Mouse (Mus musculus) erythroid progenitor cell, adult 5-6 weeks (primary cell): Measurements from ENCODE around the gene Dbh. TPM values are rescaled to one million over a fixed set of nuclear protein-coding genes. Genes with fewer than 3 reads are reported as not detected.

Experiments
- ATAC-seq: replicated peaks from 2 replicates; pipeline ENCODE4 v1.8.0; 2016; ENCODE audit warnings: moderate number of reproducible peaks, mild to moderate bottlenecking, moderate TSS enrichment, inconsistent platforms; ENCODE audit not compliant: poor library complexity, low FRiP score, severe bottlenecking
- total RNA-seq, 2 experiments: library from RNA; stranded (forward) in 1 of 2; stranded (reverse) in 1 of 2; fragments of 150-400 nt in 1 of 2; fragments of 186-747, 209-891 nt in 1 of 2; gene quantifications; 2 replicates each; pipeline versions ENCODE4 v1.2.3 to v1.2.4; 2015 to 2017; ENCODE audit warnings: low replicate concordance in 2 of 2

Dbh gene
- total RNA-seq, 2 experiments from 2014 or later = not detected

DNA sequence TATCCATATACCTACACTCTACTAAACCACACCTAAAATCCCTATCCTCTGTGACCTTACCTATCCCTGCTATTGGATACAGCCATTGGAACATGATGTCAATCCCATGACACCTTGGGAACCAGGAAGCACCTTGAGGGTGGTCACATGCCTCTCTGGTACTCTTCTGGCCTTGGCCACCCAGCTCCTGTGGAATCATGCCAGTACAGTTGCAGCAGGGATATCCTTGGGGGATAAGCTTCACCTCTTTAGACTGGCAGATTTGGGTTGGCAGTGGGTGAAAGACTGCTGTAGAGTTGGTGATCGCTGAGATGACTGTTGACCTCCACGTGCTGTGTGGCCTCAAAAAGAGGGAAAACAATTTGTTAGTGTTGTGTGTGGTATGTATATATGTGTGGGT is 3.5 kb upstream of the Dbh start:
- no peak for ATAC-seq

DNA sequence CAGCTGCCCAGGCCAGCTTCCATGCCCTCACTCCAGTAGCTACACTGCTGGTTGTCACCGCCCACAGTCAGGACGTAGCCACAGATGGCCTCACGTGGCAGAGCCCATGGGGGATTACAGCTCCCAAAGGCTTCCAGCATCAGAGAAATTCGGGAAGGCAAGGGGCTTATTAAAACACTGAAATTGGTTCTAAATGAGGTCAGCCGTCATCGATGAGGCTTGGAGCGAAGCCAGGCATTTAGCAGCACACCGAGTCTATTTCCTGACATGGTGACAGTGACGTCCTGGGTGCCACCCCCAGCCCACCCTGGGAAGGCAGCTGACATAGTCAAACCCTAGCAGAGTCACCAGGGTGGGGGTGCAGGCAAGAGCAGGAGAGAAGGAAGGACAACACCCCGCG is 2.4 kb upstream of the Dbh start:
- ATAC-seq = no peak

DNA sequence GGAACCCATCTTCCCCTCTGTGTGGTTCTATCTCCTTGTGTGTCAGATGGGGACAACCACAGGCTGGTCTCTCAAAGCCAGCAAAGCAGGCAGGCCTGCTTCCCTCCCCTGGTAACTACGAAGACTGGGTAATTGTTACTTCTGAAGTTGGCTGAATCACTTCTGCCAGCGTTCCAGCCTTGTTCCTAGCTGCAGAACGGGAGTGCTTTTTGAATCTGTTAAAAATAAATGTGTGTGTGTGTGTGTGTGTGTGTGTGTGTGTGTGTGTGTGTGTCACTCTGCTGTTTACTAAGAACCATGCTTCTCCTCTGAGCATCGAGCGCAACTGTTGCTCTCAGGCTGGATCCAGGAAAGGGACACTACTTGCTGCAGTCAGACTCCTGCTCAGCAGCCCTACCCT is 1.2 kb upstream of the Dbh start:
- ATAC-seq = no peak

DNA sequence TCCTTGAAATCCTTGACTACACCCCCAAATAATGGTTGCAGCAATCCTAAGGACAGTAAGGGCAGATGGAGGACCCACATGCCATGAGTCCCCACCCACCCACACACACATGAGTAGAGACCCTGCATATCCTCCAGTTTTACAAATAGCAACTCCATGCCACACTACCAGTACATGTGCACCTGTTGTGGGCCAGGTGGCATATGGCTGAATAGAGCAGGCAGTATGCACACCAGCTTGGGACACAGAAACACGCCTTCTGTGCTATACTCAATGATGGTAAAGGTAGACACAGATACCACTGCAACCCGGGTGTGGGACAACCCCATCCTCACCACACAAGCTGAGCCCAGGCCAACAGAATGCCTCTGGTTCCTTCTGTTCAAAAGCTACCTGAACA is 1.0 kb downstream of the Dbh start:
- no peak for ATAC-seq

DNA sequence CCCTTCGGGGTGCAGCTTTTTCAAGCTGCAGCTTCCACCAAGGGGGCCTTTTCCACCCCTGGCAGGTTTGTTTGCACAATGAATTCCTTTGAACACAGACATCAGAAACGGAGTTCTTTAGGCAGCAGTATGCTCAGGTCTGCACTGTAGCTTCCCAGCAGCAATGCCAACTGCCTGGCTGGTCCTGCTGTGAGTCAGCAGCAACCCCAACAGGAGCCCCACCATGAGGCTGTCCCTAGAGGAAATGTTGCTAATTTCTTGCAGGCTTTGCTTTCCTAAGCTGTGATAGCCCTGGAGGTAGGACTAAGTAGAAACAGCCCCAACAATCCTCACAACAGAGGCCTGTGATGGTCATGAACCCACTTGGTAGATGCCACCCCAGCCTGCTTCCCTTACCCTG is 2.0 kb downstream of the Dbh start:
- no peak for ATAC-seq

DNA sequence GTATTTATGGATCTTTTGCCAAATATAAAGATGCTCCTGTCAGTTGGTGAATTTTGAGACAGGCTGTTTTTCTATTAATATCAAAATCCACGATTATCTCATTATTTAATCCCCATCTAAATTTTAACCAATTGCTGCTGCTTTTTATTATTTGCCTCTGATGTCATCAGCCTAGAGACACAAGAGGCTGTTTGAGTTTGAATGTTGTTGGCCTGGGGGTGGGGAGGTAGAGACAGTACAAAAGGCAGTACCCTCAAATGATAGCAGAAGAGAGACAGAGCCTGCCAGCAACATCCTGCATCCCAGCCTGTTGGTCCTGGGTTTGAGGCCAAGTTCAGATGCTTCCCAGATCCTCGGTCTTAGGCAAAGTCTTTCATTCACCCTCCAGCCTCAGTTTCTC is 9.2 kb downstream of the Dbh start:
- ATAC-seq = no peak

DNA sequence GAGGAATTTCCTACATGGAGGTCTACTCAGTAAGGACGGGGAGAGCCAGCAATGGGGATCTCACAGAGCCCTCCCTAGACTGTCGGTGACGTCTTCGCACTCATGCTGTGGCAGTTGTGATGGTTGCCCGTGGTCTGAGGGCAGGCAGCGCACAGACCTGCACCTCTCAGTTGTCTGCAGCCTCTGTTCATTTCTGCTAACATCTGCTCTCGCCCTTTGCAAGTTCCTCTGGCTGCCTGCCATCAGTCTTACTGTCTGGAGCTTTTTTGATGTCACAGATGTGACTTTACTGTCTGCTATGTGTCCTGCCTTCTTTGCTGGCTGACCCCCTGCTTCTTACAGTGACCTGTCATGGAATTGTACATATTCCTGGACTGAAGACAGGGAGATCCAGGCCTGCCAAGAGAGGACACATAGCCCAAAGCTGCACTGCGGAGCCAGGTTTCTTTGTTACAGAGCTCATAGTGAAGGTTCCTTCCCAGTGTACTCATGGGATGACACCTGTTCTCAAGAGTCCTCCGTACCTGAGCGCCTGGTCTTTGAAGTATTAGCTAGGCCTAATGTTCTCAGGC is 10.7 kb downstream of the Dbh start:
- ATAC-seq = no peak

DNA sequence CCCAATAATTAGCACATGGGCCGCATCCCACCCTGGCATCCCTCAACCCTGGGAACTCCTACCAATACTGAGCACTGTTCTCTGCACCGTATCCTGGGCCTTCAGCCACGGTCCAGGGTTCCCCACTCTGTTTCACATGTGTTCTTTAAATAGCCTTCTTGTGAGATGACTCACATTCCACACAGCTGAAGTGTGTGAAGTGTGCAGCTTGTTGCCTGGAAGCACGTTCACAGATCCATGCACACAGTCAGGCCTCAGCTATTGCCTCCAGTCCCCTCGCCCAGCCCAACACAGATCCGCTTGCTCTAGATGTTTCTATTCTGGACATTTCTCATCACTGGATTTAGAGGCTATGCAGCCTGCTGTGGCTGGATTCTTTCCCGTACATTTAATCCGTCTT is 14.1 kb downstream of the Dbh start:
- no peak for ATAC-seq

DNA sequence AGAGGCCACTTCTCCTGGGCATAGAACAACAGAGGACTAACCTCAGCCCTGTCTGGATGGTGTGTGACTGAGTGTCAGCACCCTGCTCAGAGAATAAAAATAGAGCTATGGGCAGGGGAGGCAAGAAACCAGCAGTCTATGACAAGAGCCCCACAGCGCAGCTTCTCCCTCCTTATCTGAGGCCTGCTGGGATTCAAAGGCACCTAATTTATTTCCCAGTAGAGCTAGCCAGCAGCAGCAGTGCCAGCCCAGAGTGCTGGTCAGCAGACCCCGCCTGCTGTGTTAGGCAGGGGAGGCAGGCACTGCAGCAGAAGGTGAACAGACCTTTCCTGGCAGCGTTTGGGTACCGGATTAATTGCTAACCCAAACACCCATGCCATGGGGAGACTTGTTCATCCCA is 16.9 kb downstream of the Dbh start:
- ATAC-seq = no peak

DNA sequence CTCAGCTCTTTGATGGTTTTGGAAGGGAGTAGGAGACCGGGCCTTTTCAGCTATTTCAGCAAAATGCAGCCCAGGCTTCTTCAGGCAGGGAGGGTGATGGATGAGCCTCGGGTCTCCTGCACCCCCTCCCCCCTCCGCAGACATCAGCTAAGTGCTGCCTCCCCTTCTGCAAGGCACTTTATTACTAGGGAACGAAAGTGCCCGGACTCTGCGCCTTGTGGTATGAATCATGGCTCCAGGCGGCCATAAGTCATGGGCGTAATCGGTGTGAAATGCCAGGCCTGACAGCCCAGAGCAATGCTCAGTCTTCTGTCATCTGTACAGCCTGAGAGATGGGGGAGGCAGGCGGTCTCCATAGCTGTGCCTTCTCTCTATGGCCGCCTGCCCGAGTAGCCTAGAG is 18.7 kb downstream of the Dbh start:
- no peak for ATAC-seq

DNA sequence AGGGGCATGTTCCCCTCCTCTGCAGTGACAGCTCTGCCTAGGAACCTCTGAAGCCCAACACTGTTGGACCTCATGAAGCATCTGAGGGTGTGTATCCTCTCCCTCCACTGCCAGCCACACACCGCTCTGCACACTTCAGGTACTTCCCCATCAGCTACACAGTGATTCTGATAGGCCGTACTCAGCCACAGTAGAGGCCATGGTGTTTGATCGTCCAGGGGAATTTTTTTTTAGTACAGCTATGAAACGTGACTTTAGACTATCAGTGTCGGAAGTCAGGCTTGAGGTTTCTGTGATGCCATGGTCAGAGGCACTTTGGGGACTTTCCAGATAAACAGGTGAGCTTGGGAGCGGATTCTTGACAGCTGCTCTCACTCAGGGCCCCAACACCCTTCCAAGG is 22.5 kb downstream of the Dbh start:
- no peak for ATAC-seq

DNA sequence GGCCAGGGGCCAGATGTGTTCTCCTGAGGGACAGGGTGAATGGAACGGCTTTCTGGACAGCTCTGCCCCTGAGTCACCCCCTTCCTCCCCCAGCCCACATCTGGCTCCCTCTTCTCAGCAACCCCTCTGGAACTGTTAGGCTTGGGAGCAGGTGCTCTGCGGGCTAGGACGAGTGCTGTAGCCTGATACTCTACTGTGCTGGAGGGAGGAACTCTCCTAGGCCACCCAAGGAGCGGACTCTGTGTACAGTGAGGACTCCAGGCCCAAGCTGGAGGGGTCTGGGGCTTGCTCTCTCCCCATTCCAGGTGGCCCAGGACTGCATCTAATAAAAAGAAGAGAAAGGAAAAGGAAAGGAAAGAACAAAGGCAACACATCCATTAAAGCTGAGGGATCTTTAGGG is 25.0 kb downstream of the Dbh start:
- ATAC-seq = no peak

DNA sequence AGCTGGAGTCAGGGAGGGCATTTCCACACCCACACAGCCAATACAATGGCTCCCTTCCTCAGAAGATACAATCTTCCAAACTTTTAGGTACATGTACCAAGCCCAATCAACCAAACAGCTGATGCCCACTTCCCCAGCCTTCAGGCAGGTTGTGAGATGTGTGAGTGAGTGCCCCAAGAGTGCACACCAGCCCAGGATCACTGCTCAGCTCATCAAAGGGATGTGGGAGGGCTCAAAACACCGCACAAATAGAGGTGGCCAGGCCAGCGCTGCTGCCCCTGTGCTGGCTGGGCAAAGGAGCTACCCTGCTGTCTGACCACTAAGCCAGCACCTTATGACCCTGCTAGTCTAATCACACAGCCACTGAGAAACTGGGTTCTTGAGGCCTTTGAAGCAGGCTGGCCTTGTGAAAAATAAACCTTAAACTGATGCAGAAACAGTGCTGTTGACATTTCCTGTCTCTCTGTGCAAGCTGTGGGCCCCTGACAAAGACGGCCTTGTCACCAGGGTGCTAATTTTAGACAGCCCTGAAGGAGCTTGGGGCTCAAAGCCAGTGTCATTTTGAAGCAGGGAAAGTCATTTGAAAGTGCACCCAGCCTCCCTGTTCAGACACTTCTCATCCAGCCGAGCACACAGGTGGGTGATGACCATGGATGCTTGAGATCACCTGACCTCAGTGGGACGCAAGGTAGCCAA is 33.7 kb downstream of the Dbh start:
- no peak for ATAC-seq

DNA sequence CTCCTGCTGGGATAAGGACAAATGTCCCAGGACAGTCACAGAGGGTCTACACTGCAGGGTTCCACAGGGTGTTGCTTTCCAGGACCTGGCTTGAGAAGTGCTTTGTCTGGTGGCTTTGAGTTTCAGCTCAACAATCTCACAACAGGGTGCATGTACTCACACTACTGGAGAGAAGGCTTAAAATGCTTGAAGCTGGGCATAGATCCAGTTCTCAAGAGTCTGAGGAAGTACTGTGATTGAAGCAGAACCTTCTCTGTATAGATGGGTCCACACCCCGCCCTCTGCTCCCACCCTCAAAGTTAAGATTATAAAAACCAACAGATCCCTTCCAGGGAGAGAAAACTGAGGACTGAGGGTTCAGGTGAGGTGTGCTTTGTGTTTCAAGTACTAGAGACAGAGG is 35.6 kb downstream of the Dbh start:
- no peak for ATAC-seq

DNA sequence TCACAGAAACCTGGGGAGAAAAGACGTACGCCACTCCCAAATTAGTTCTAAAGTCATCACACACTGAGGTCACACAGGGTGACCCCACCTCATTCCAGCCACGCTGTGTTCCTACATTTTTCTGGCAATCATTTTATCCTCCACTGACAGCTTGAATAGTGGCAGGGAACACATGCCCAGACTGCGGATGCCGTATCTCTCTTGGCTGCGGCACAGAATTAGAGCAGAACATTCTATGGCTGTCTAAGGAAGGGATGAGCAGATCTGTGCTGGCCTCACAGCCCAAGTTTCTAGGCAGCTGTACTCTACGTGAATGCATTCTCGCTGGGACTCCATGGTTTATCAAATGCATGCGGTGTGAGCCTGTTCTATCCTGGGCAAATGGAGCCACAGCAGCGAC is 40.6 kb downstream of the Dbh start:
- ATAC-seq = no peak

DNA sequence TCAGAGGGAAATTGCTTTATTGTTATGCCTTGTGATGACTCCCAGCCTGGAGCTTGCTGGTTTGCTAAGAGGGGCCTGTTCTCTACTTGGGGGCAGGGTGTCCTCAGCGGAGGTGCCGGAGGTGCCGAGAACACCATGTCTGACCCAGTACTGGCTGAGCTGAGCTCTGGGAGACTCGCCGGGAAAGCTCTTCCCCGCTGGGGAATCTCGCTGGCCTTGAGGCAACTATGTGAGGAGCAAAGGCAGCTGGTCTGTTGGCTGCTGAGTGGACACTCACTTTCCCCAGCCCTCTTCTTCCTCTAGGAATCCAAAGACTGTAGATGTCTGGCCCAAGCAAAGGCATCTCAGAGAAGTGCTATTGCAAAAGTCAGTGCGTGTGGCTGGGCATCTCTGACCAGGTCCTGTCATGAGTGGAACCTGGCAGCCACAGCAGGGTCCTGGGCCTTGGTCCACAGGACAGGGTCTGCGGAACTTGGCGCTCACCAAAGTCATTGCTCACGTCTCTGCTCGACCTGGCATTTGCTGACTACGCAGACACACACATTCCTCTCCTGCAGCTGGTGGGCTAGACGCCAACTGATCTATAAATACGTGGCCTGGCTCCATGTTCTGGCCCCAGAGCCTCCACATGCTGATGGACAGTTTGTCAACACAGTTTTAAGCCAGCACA is 41.2 kb downstream of the Dbh start:
- no peak for ATAC-seq

DNA sequence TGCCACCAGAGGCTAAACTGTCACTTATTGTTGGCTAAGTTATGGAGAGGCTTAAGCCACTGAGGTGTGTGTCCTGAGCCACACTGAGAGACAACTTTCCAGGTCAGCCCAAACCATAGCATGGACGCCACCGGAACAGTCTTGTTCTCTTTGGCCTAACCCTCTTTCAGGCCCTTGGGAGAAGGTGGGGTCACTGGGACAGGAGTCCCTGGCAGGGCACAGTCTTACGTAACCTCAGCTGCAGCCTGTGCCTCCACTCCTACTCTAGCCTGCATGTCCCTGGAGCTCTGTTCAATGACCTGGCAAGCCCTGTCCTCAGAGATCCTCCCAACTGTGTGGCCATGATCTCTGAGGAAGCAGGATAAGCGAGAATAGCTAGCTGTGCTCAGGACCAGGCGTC is 42.1 kb downstream of the Dbh start:
- ATAC-seq = no peak

DNA sequence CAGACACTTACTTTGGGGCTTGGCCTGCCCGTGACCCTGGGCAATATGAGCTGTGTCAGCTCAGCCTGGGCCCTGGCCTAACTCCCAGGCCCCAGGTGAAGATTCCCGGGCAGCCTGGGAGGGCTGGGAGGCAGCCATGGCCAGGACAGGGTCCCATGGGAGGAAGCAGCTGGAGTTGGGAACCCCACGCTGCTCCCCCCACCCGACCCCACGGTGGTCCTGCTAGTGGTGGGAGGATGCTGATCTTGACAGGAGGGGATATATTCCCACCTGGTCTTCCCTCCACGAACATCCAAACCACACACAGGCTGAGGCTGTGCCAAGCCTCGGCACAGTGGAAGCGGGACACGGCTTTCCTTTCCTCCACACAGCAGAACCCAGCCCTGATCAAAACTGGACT is 44.3 kb downstream of the Dbh start:
- no peak for ATAC-seq

DNA sequence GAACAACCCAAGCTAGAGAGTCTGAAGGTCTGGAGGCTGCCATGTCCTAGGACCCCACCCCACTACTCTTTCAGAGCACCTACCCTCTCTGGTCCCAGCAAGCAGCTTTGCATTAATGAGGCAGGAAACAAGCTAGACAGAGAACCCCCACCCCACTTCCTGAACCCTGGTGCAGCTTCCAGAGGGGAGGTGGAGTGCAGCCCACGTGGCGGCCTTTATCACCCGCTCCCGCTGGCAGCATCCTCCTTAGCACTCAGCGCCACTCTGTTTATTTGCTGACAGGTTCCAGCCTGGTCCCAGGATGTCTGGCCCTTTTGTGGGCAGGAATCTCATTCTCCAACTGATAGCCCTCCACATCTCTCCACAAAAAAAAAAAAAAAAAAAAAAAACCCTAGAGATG is 44.8 kb downstream of the Dbh start:
- no peak for ATAC-seq

DNA sequence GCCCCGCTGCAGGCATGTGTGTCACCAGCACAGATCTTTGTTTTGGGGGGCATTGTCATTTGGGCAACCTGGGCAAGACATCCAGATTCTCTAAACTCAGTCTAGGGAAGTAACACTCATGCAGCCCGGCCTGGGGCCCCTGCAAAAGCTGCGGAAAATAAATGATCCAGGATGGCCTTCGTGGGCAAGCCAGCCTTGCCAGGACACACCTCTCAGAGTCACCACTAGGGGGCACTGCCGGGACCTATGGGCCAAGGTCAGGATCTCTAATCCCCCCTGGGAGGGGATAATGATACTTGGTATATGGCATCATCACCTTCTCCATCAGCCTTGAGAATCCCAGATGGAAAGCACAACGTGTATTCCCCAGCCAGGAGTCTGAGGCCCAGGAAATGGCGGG is 45.2 kb downstream of the Dbh start:
- no peak for ATAC-seq

DNA sequence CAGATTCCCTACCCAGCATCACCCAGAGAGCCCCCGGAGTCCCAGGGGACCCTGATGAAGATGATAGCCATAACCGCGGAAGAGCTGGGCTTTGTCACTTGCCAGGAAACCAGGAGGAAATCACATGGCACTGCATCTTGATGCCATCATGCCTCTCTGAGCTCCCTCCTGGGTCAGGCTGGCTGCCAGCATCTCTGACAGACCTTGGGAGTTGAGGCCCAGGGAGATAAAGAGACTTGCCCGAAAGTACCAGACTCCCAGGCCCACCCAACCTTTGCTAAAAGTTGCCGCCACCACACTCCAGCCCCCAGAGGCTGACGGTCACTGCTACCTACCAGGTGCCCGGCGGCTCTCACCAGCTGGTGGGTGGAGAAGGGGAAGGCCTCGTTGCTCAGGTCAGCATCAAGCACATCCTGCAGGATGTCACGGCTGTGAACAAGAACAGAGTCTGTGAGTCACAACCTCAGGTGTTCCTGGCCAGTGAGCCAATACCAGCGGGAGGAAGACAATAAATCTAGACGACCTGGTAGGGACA is 45.7 kb downstream of the Dbh start:
- no peak for ATAC-seq
